Mouse (Mus musculus) thymus, adult 2 months (tissue): ENCODE data around the gene Dlgap1.

Experiments
- CTCF ChIP-seq: fragments of 200-500 bp; IDR thresholded peaks from 2 replicates; pipeline ENCODE4 v1.5.1; 2012; ENCODE audit warnings: mild to moderate bottlenecking, control low read depth, low read length, moderate library complexity, borderline replicate concordance; ENCODE audit not compliant: control insufficient read depth, poor library complexity, insufficient read depth; ENCODE audit errors: extremely low read depth
- POLR2A ChIP-seq: fragments of 200-500 bp; IDR thresholded peaks from 2 replicates; pipeline ENCODE4 v1.6.1; 2012; ENCODE audit warnings: mild to moderate bottlenecking, low read length, control low read depth, moderate library complexity; ENCODE audit not compliant: control insufficient read depth, poor library complexity, insufficient read depth; ENCODE audit errors: extremely low read depth

- TF ChIP-seq CTCF (no peak), POLR2A (no peak)
Measured at GRCm38 (mm10) chr17:70755669-70756263, 786.9 kb downstream of the Dlgap1 start.
